Mouse (Mus musculus) MEL (cell line): ENCODE measurements at regions not wholly inside any gene's neighbourhood (a gene's known extent, or its start where the extent isn't known, plus 50 kb on each side); places are given as distances from the start of the nearest gene placed in this dataset.

ENCODE experiments used
- DNase-seq: peaks from one replicate; pipeline ENCODE4 v3.0.0; 2011; ENCODE audit warnings: low read depth, low spot score
- H3K27ac ChIP-seq: 2 replicates; pipeline ENCODE4 v1.5.1; 2012; ENCODE audit warnings: low read depth, mild to moderate bottlenecking, control low read depth, low read length, moderate library complexity; ENCODE audit not compliant: control insufficient read depth
- H3K27me3 ChIP-seq, 2 experiments: fragments of 150-350 bp in 1 of 2; sonication (generic) in 1 of 2; 2 replicates each; pipeline ENCODE4 v1.6.1; 2012; ENCODE audit warnings: low read length in 2 of 2, mild to moderate bottlenecking in 2 of 2, improper control_type of control experiment in 1 of 2, moderate library complexity in 1 of 2; ENCODE audit not compliant: insufficient read depth in 2 of 2, control insufficient read depth in 1 of 2
- H3K36me3 ChIP-seq, 2 experiments: 2 replicates each; pipeline ENCODE4 v1.6.1; 2012 to 2014; ENCODE audit warnings: low read length in 2 of 2, improper control_type of control experiment in 1 of 2, inconsistent platforms in 1 of 2, mild to moderate bottlenecking in 1 of 2; ENCODE audit not compliant: insufficient read depth in 2 of 2, control insufficient read depth in 1 of 2
- H3K4me1 ChIP-seq, 2 experiments: fragments of 150-350 bp in 1 of 2; sonication (generic) in 1 of 2; 2 replicates each; pipeline ENCODE4 v1.6.1; 2012; ENCODE audit warnings: low read length in 2 of 2, improper control_type of control experiment in 1 of 2, mild to moderate bottlenecking in 1 of 2; ENCODE audit not compliant: insufficient read depth in 2 of 2, control insufficient read depth in 1 of 2
- H3K4me3 ChIP-seq, 2 experiments: fragments of 150-350 bp in 1 of 2; sonication (generic) in 1 of 2; 2 replicates each; pipeline ENCODE4 v1.5.1; 2012; ENCODE audit warnings: low read depth in 2 of 2, low read length in 2 of 2, mild to moderate bottlenecking in 2 of 2, moderate library complexity in 2 of 2, control low read depth in 1 of 2, improper control_type of control experiment in 1 of 2; ENCODE audit not compliant: control insufficient read depth in 1 of 2, insufficient read depth in 1 of 2
- H3K79me2 ChIP-seq: 2 replicates; pipeline ENCODE4 v1.6.1; 2012; ENCODE audit warnings: mild to moderate bottlenecking, low read length, moderate library complexity; ENCODE audit not compliant: control insufficient read depth, poor library complexity, insufficient read depth
- H3K9ac ChIP-seq: 2 replicates; pipeline ENCODE4 v1.6.1; 2012; ENCODE audit warnings: low read depth, mild to moderate bottlenecking, control low read depth, low read length, moderate library complexity; ENCODE audit not compliant: control insufficient read depth, poor library complexity, severe bottlenecking
- H3K9me3 ChIP-seq: fragments of 150-350 bp; sonication (generic); replicated peaks from 2 replicates; pipeline ENCODE4 v1.6.1; 2012; ENCODE audit warnings: mild to moderate bottlenecking, low read length, improper control_type of control experiment, moderate library complexity; ENCODE audit not compliant: insufficient read depth
- CHD1 ChIP-seq: IDR thresholded peaks from 2 replicates; pipeline ENCODE4 v1.6.1; 2012; ENCODE audit warnings: low read depth, mild to moderate bottlenecking, inconsistent platforms, low read length, improper control_type of control experiment
- E2F4 ChIP-seq: IDR thresholded peaks from 2 replicates; pipeline ENCODE4 v1.6.1; 2011; ENCODE audit warnings: low read depth, low read length, improper control_type of control experiment, borderline replicate concordance
- EP300 ChIP-seq, 2 experiments: IDR thresholded peaks; 2 replicates each; pipeline ENCODE4 v1.6.1; 2011; ENCODE audit warnings: improper control_type of control experiment in 2 of 2, low read length in 2 of 2, low read depth in 1 of 2, mild to moderate bottlenecking in 1 of 2
- ETS1 ChIP-seq: IDR thresholded peaks from 2 replicates; pipeline ENCODE4 v1.6.1; 2012; ENCODE audit warnings: low read depth, mild to moderate bottlenecking, inconsistent platforms, low read length, improper control_type of control experiment, moderate library complexity
- GATA1 ChIP-seq: IDR thresholded peaks from 2 replicates; pipeline ENCODE4 v1.6.1; 2011; ENCODE audit warnings: low read depth, low read length, improper control_type of control experiment
- HCFC1 ChIP-seq: IDR thresholded peaks from 2 replicates; pipeline ENCODE4 v1.6.1; 2012; ENCODE audit warnings: low read depth, mild to moderate bottlenecking, inconsistent platforms, low read length, improper control_type of control experiment, moderate library complexity
- JUND ChIP-seq: IDR thresholded peaks from 2 replicates; pipeline ENCODE4 v1.6.1; 2011; ENCODE audit warnings: low read depth, mild to moderate bottlenecking, improper control_type of control experiment, low read length
- KAT2A ChIP-seq: conservative IDR thresholded peaks from 2 replicates; pipeline ENCODE4 v1.6.1; 2012; ENCODE audit warnings: low read depth, low read length, improper control_type of control experiment, inconsistent platforms
- MAFK ChIP-seq: IDR thresholded peaks from 2 replicates; pipeline ENCODE4 v1.6.1; 2011; ENCODE audit warnings: low read depth, mild to moderate bottlenecking, low read length, improper control_type of control experiment, borderline replicate concordance
- MAX ChIP-seq: IDR thresholded peaks from 2 replicates; pipeline ENCODE4 v1.6.1; 2011; ENCODE audit warnings: low read length, improper control_type of control experiment
- MXI1 ChIP-seq: IDR thresholded peaks from 2 replicates; pipeline ENCODE4 v1.6.1; 2011; ENCODE audit warnings: mild to moderate bottlenecking, low read depth, low read length, improper control_type of control experiment
- MYB ChIP-seq: IDR thresholded peaks from 2 replicates; pipeline ENCODE4 v1.6.1; 2011; ENCODE audit warnings: mild to moderate bottlenecking, low read depth, low read length, improper control_type of control experiment
- POLR2A ChIP-seq, 2 experiments: IDR thresholded peaks; 2 replicates each; pipeline ENCODE4 v1.6.1; 2011 to 2012; ENCODE audit warnings: low read length in 2 of 2, mild to moderate bottlenecking in 2 of 2, control low read depth in 1 of 2, improper control_type of control experiment in 1 of 2, low read depth in 1 of 2, moderate library complexity in 1 of 2; ENCODE audit not compliant: control insufficient read depth in 1 of 2, insufficient read depth in 1 of 2, poor library complexity in 1 of 2
- RCOR1 ChIP-seq: IDR thresholded peaks from 2 replicates; pipeline ENCODE4 v1.6.1; 2012; ENCODE audit warnings: low read depth, mild to moderate bottlenecking, inconsistent platforms, low read length, improper control_type of control experiment
- SMC3 ChIP-seq: IDR thresholded peaks from 2 replicates; pipeline ENCODE4 v1.6.1; 2011; ENCODE audit warnings: low read depth, low read length, improper control_type of control experiment
- TBP ChIP-seq: IDR thresholded peaks from 2 replicates; pipeline ENCODE4 v1.8.0; 2011; ENCODE audit warnings: low read depth, low read length, improper control_type of control experiment
- UBTF ChIP-seq: IDR thresholded peaks from 2 replicates; pipeline ENCODE4 v1.6.1; 2012; ENCODE audit warnings: low read depth, mild to moderate bottlenecking, inconsistent platforms, low read length, improper control_type of control experiment, moderate library complexity, borderline replicate concordance; ENCODE audit not compliant: insufficient read depth
- USF2 ChIP-seq, 2 experiments: IDR thresholded peaks; 2 replicates each; pipeline ENCODE4 v1.6.1; 2011 to 2012; ENCODE audit warnings: improper control_type of control experiment in 2 of 2, low read length in 2 of 2, borderline replicate concordance in 1 of 2, inconsistent platforms in 1 of 2, low read depth in 1 of 2, mild to moderate bottlenecking in 1 of 2; ENCODE audit not compliant: insufficient read depth in 1 of 2
- ZC3H11A ChIP-seq: IDR thresholded peaks from 2 replicates; pipeline ENCODE4 v1.6.1; 2012; ENCODE audit warnings: low read depth, mild to moderate bottlenecking, inconsistent platforms, low read length, improper control_type of control experiment
- ZKSCAN1 ChIP-seq: IDR thresholded peaks from 2 replicates; pipeline ENCODE4 v1.6.1; 2012; ENCODE audit warnings: low read depth, mild to moderate bottlenecking, inconsistent platforms, low read length, improper control_type of control experiment, moderate library complexity
- ZMIZ1 ChIP-seq: IDR thresholded peaks from 2 replicates; pipeline ENCODE4 v1.6.1; 2012; ENCODE audit warnings: low read depth, mild to moderate bottlenecking, inconsistent platforms, low read length, improper control_type of control experiment, moderate library complexity
- ZNF384 ChIP-seq: IDR thresholded peaks from 2 replicates; pipeline ENCODE4 v1.6.1; 2012; ENCODE audit warnings: low read depth, mild to moderate bottlenecking, inconsistent platforms, low read length, improper control_type of control experiment

- TF ChIP-seq POLR2A (IDR thresholded peaks at IDR 0.05; ENCODE audit: control insufficient read depth in 1 of 2, insufficient read depth in 1 of 2, low read depth in 1 of 2, low read length in 2 of 2, poor library complexity in 1 of 2) (no peak), MAX (no peak), ZC3H11A (no peak), GATA1 (no peak), MXI1 (no peak), JUND (no peak)
- TF ChIP-seq, all 39 proteins: peak for 0
- no peak for DNase-seq
- Histone ChIP-seq H3K4me3 (no peak overlapping the region), H3K36me3 (no peaks in the 10 kb centered on the region), H3K79me2 (no peaks in the 10 kb centered on the region), H3K4me1 (no peaks in the 10 kb centered on the region), H3K27ac (no peak overlapping the region), H3K9me3 (no peaks in the 10 kb centered on the region), H3K27me3 (no peaks in the 10 kb centered on the region), H3K9ac (no peak overlapping the region)
Observed at GRCm38 (mm10) chr17:67450021-67450420, 95.8 kb upstream of the Ptprm start.

GRCm38 (mm10) chr17:67445986-67446385, 91.7 kb upstream of the Ptprm start:
- no peaks in the 10 kb centered on the region for H3K36me3 ChIP-seq
- no peak for DNase-seq
- TF ChIP-seq CHD1 (no peak), ETS1 (no peak), TBP (no peak), RCOR1 (no peak), ZNF384 (no peak), USF2 (IDR thresholded peaks at IDR 0.05; ENCODE audit: borderline replicate concordance in 1 of 2, insufficient read depth in 1 of 2, low read depth in 1 of 2, low read length in 2 of 2) (no peak), ZKSCAN1 (no peak), UBTF (no peak), HCFC1 (no peak)
- H3K27me3 ChIP-seq = no peaks in the 10 kb centered on the region
- H3K79me2 ChIP-seq = no peaks in the 10 kb centered on the region
- no peaks in the 10 kb centered on the region for H3K4me1 ChIP-seq
- H3K4me3 ChIP-seq = no peak overlapping the region
- no peak overlapping the region for H3K9ac ChIP-seq
- H3K27ac ChIP-seq = no peak overlapping the region
- no peaks in the 10 kb centered on the region for H3K9me3 ChIP-seq

- no peak overlapping the region for H3K27ac ChIP-seq
- H3K4me1 ChIP-seq = no peaks in the 10 kb centered on the region
- no peaks in the 10 kb centered on the region for H3K79me2 ChIP-seq
- no peaks in the 10 kb centered on the region for H3K9me3 ChIP-seq
- no peak for DNase-seq
- no peak overlapping the region for H3K9ac ChIP-seq
- no peaks in the 10 kb centered on the region for H3K36me3 ChIP-seq
- TF ChIP-seq EP300 (IDR thresholded peaks at IDR 0.05; ENCODE audit: low read depth in 1 of 2, low read length in 2 of 2) (no peak), E2F4 (no peak), ETS1 (no peak), KAT2A (no peak), MYB (no peak), GATA1 (no peak), SMC3 (no peak), ZMIZ1 (no peak), MXI1 (no peak), MAFK (no peak), MAX (no peak), CHD1 (no peak)
- H3K27me3 ChIP-seq = no peaks in the 10 kb centered on the region
- no peak overlapping the region for H3K4me3 ChIP-seq
Observed at GRCm38 (mm10) chr17:67440961-67441360, 86.7 kb upstream of the Ptprm start.
